Mouse (Mus musculus) heart, adult 11 months (tissue): ENCODE results near the gene Jaml.

Source experiments
- DNase-seq: peaks from one replicate; pipeline ENCODE4 v3.0.0; 2022

The Jaml gene

GRCm38 (mm10) chr9:45125211-45125610, 46.2 kb downstream of the Jaml start:
- DNase-seq, result no peak

- no peak for DNase-seq
Measured at GRCm38 (mm10) chr9:45126941-45127340, 48.0 kb downstream of the Jaml start.

GRCm38 (mm10) chr9:45130119-45130518, 51.1 kb downstream of the Jaml start:
- no peak for DNase-seq

GRCm38 (mm10) chr9:45133484-45134310, 54.7 kb downstream of the Jaml start:
- no peak for DNase-seq

- DNase-seq, result peak; percentile 94
Measured at GRCm38 (mm10) chr9:45136442-45137169, 57.6 kb downstream of the Jaml start.

GRCm38 (mm10) chr9:45138191-45139032, 59.4 kb downstream of the Jaml start, which contains the start of gene Scn4b:
TSS of gene Scn4b (plus strand) at chr9:45138395.
- peak; percentile 93 for DNase-seq

- DNase-seq, result no peak
Measured at GRCm38 (mm10) chr9:45139082-45139481, 60.1 kb downstream of the Jaml start.

- DNase-seq, result peak; percentile 68
Measured at GRCm38 (mm10) chr9:45140945-45141344, 62.0 kb downstream of the Jaml start.

GRCm38 (mm10) chr9:45142686-45143085, 63.7 kb downstream of the Jaml start:
- peak; percentile 91 for DNase-seq

GRCm38 (mm10) chr9:45145533-45146266, 66.7 kb downstream of the Jaml start:
- DNase-seq, result no peak

GRCm38 (mm10) chr9:45146267-45146597, 67.2 kb downstream of the Jaml start:
- peak; percentile 91 for DNase-seq

- no peak for DNase-seq
Measured at GRCm38 (mm10) chr9:45150933-45151332, 72.0 kb downstream of the Jaml start.

- DNase-seq, result no peak
Measured at GRCm38 (mm10) chr9:45153361-45153760, 74.4 kb downstream of the Jaml start.
